Mouse (Mus musculus) erythroblast, embryonic 14.5 days (primary cell): ENCODE measurements around the gene 4931406P16Rik.

Source experiments
- GATA1 ChIP-seq: IDR thresholded peaks from 2 replicates; pipeline ENCODE4 v1.6.1; 2012; ENCODE audit warnings: low read length, inconsistent platforms, mixed read lengths
- TAL1 ChIP-seq: IDR thresholded peaks from 3 replicates; pipeline ENCODE4 v1.6.1; 2012; ENCODE audit warnings: low read length, inconsistent platforms, mixed read lengths

GRCm38 (mm10) chr7:34233909-34234609, 79.3 kb downstream of the 4931406P16Rik start:
- TF ChIP-seq GATA1 (no peak), TAL1 (no peak)
